Mouse (Mus musculus) liver, embryonic 16.5 days (tissue): Measurements from ENCODE around the gene Plagl1. TPM values are rescaled to one million over a fixed set of nuclear protein-coding genes. Genes with fewer than 3 reads are reported as not detected.

Source experiments
- ATAC-seq: fragments of 200-750 bp; cut with Nextera tagmentation; 2 replicates; pipeline ENCODE4 v1.8.0; 2017; ENCODE audit warnings: low read depth, mild to moderate bottlenecking, moderate number of reproducible peaks, moderate library complexity
- H3K27ac ChIP-seq: fragments of 300-500 bp; sonication (generic); 2 replicates; pipeline ENCODE4 v1.5.1; 2014; ENCODE audit warnings: mild to moderate bottlenecking, low read length
- H3K27me3 ChIP-seq: fragments of 300-500 bp; sonication (generic); 2 replicates; pipeline ENCODE4 v1.6.1; 2014; ENCODE audit warnings: low read depth, low read length, mixed read lengths; ENCODE audit not compliant: control insufficient read depth, insufficient read depth
- H3K36me3 ChIP-seq: fragments of 300-500 bp; sonication (generic); 2 replicates; pipeline ENCODE4 v1.6.1; 2014; ENCODE audit warnings: mild to moderate bottlenecking; ENCODE audit not compliant: control insufficient read depth, insufficient read depth
- H3K4me1 ChIP-seq: fragments of 300-500 bp; sonication (generic); 2 replicates; pipeline ENCODE4 v1.6.1; 2014; ENCODE audit warnings: low read depth, low read length, mixed read lengths; ENCODE audit not compliant: control insufficient read depth
- H3K4me2 ChIP-seq: fragments of 300-500 bp; sonication (generic); 2 replicates; pipeline ENCODE4 v1.6.1; 2014; ENCODE audit warnings: low read depth, low read length, mixed read lengths
- H3K4me3 ChIP-seq: fragments of 300-500 bp; sonication (generic); 2 replicates; pipeline ENCODE4 v1.5.1; 2014; ENCODE audit warnings: low read depth, mild to moderate bottlenecking, low read length
- H3K9ac ChIP-seq: fragments of 300-500 bp; sonication (generic); 2 replicates; pipeline ENCODE4 v1.6.1; 2014; ENCODE audit warnings: low read depth, low read length
- H3K9me3 ChIP-seq: fragments of 300-500 bp; sonication (generic); replicated peaks from 2 replicates; pipeline ENCODE4 v1.6.1; 2016; ENCODE audit warnings: low read length; ENCODE audit not compliant: control insufficient read depth
- whole genome bisulfite sequencing: fragments of 180-500 bp; shearing (Covaris S2); extraction: QIAGEN DNeasy Blood & Tissue Kit; methylation state at CpG from one replicate; pipeline ENCODE4 v1.1.7; 2014; ENCODE audit not compliant: insufficient replicate concordance; 5-methylcytosine and 5-hydroxymethylcytosine counted together
- polyA plus RNA-seq: library from polyadenylated mRNA; unstranded; fragments of >200 nt; fragmentation: Nextera tagmentation; extraction: Ambion mirVana; gene quantifications from 2 replicates; pipeline ENCODE4 v1.2.1, GENCODE M21; 2015

The Plagl1 gene
- polyA plus RNA-seq, 1 experiment from 2014 or later: 24.6 TPM

- H3K4me3 ChIP-seq: no peak overlapping the region
- 36% methylated on average over 9 of the region's 9 CpGs for WGBS
- no peaks in the 10 kb centered on the region for H3K27me3 ChIP-seq
- no peak for ATAC-seq
- no peak overlapping the region for H3K4me2 ChIP-seq
- no peaks in the 10 kb centered on the region for H3K4me1 ChIP-seq
- no peak overlapping the region for H3K9ac ChIP-seq
- no peaks in the 10 kb centered on the region for H3K36me3 ChIP-seq
- no peak overlapping the region for H3K27ac ChIP-seq
- no peaks in the 10 kb centered on the region for H3K9me3 ChIP-seq
These were observed 56.7 kb downstream of the Plagl1 start for GRCm38 (mm10) chr10:13116706-13117665.

- no peak for ATAC-seq
- Histone ChIP-seq H3K4me3 (no peak overlapping the region), H3K4me1 (no peaks in the 10 kb centered on the region), H3K27ac (no peak overlapping the region), H3K9me3 (no peaks in the 10 kb centered on the region), H3K27me3 (no peaks in the 10 kb centered on the region), H3K9ac (no peak overlapping the region), H3K4me2 (no peak overlapping the region), H3K36me3 (no peaks in the 10 kb centered on the region)
- 47% methylated on average over 7 of the region's 7 CpGs for WGBS
These were observed 57.9 kb downstream of the Plagl1 start for GRCm38 (mm10) chr10:13118024-13118769.

- Histone ChIP-seq H3K27ac (no peak overlapping the region), H3K9me3 (no peaks in the 10 kb centered on the region), H3K4me2 (no peak overlapping the region), H3K36me3 (no peaks in the 10 kb centered on the region), H3K4me3 (no peak overlapping the region), H3K9ac (no peak overlapping the region), H3K4me1 (no peaks in the 10 kb centered on the region), H3K27me3 (no peaks in the 10 kb centered on the region)
- 45% methylated on average over 5 of the region's 5 CpGs for WGBS
- no peak for ATAC-seq
These were observed 58.4 kb downstream of the Plagl1 start for GRCm38 (mm10) chr10:13118770-13119102.

GRCm38 (mm10) chr10:13119300-13119699 lies 59.0 kb downstream of the Plagl1 start:
- H3K4me2 ChIP-seq: no peak overlapping the region
- H3K4me1 ChIP-seq: no peaks in the 10 kb centered on the region
- no peak overlapping the region for H3K4me3 ChIP-seq
- 8% methylated on average over 2 of the region's 2 CpGs for WGBS
- H3K27ac ChIP-seq: no peak overlapping the region
- ATAC-seq: no peak
- H3K9ac ChIP-seq: no peak overlapping the region
- H3K27me3 ChIP-seq: no peaks in the 10 kb centered on the region
- H3K9me3 ChIP-seq: no peaks in the 10 kb centered on the region
- H3K36me3 ChIP-seq: no peaks in the 10 kb centered on the region

GRCm38 (mm10) chr10:13125811-13126210 lies 65.5 kb downstream of the Plagl1 start:
- H3K9me3 ChIP-seq: no peaks in the 10 kb centered on the region
- H3K4me2 ChIP-seq: no peak overlapping the region
- no peak overlapping the region for H3K27ac ChIP-seq
- no peaks in the 10 kb centered on the region for H3K4me1 ChIP-seq
- no peaks in the 10 kb centered on the region for H3K36me3 ChIP-seq
- 39% methylated on average over 3 of the region's 3 CpGs for WGBS
- no peak overlapping the region for H3K4me3 ChIP-seq
- no peak overlapping the region for H3K9ac ChIP-seq
- no peaks in the 10 kb centered on the region for H3K27me3 ChIP-seq
- ATAC-seq: no peak

- H3K4me3 ChIP-seq: no peak overlapping the region
- ATAC-seq: no peak
- 63% methylated on average over 13 of the region's 13 CpGs for WGBS
- H3K27me3 ChIP-seq: no peaks in the 10 kb centered on the region
- no peaks in the 10 kb centered on the region for H3K4me1 ChIP-seq
- H3K27ac ChIP-seq: no peak overlapping the region
- H3K36me3 ChIP-seq: no peaks in the 10 kb centered on the region
- no peak overlapping the region for H3K4me2 ChIP-seq
- no peak overlapping the region for H3K9ac ChIP-seq
- no peaks in the 10 kb centered on the region for H3K9me3 ChIP-seq
These were observed 67.0 kb downstream of the Plagl1 start for GRCm38 (mm10) chr10:13127335-13127734.

- Histone ChIP-seq H3K9ac (no peak overlapping the region), H3K27me3 (no peaks in the 10 kb centered on the region), H3K36me3 (no peaks in the 10 kb centered on the region), H3K4me1 (no peaks in the 10 kb centered on the region), H3K9me3 (no peaks in the 10 kb centered on the region), H3K27ac (no peak overlapping the region), H3K4me2 (no peak overlapping the region), H3K4me3 (no peak overlapping the region)
- WGBS: 67% methylated on average over 7 of the region's 7 CpGs
- no peak for ATAC-seq
These were observed 67.6 kb downstream of the Plagl1 start for GRCm38 (mm10) chr10:13127946-13128345.

- Histone ChIP-seq H3K27me3 (no peaks in the 10 kb centered on the region), H3K4me1 (no peaks in the 10 kb centered on the region), H3K9me3 (no peaks in the 10 kb centered on the region), H3K4me3 (no peak overlapping the region), H3K4me2 (no peak overlapping the region), H3K27ac (no peak overlapping the region), H3K36me3 (no peaks in the 10 kb centered on the region), H3K9ac (no peak overlapping the region)
- no peak for ATAC-seq
- 69% methylated on average over 4 of the region's 4 CpGs for WGBS
These were observed 73.5 kb downstream of the Plagl1 start for GRCm38 (mm10) chr10:13133850-13134249.

GRCm38 (mm10) chr10:13135276-13135675 lies 75.0 kb downstream of the Plagl1 start:
- no peaks in the 10 kb centered on the region for H3K4me1 ChIP-seq
- no peak overlapping the region for H3K4me3 ChIP-seq
- no peaks in the 10 kb centered on the region for H3K9me3 ChIP-seq
- no peak for ATAC-seq
- no peak overlapping the region for H3K27ac ChIP-seq
- 77% methylated on average over 7 of the region's 7 CpGs for WGBS
- H3K9ac ChIP-seq: no peak overlapping the region
- no peak overlapping the region for H3K4me2 ChIP-seq
- no peaks in the 10 kb centered on the region for H3K36me3 ChIP-seq
- H3K27me3 ChIP-seq: no peaks in the 10 kb centered on the region
